Mouse (Mus musculus) liver, embryonic 12.5 days (tissue): ENCODE measurements around the gene Enox2. TPM values are rescaled to one million over a fixed set of nuclear protein-coding genes. Genes with fewer than 3 reads are reported as not detected.
"Not testable (repeated sequence)": the region's sequence is repeated elsewhere in the genome, so short reads cannot be mapped to it uniquely, and the experiment has no call there.

Source experiments
- ATAC-seq: fragments of 200-750 bp; cut with Nextera tagmentation; 2 replicates; pipeline ENCODE4 v1.8.0; 2017; ENCODE audit warnings: moderate number of reproducible peaks, mild to moderate bottlenecking, moderate library complexity
- H3K27ac ChIP-seq: fragments of 300-500 bp; sonication (generic); 2 replicates; pipeline ENCODE4 v1.5.1; 2016; ENCODE audit warnings: mild to moderate bottlenecking
- H3K27me3 ChIP-seq: fragments of 300-500 bp; sonication (generic); replicated peaks from 2 replicates; pipeline ENCODE4 v1.6.1; 2016; ENCODE audit warnings: mild to moderate bottlenecking, moderate library complexity
- H3K36me3 ChIP-seq: fragments of 300-500 bp; sonication (generic); 2 replicates; pipeline ENCODE4 v1.6.1; 2016; ENCODE audit warnings: mild to moderate bottlenecking, moderate library complexity
- H3K4me1 ChIP-seq: fragments of 300-500 bp; sonication (generic); 2 replicates; pipeline ENCODE4 v1.6.1; 2016
- H3K4me2 ChIP-seq: fragments of 300-500 bp; sonication (generic); 2 replicates; pipeline ENCODE4 v1.6.1; 2016; ENCODE audit warnings: mild to moderate bottlenecking, moderate library complexity
- H3K4me3 ChIP-seq: fragments of 300-500 bp; sonication (generic); 2 replicates; pipeline ENCODE4 v1.5.1; 2016; ENCODE audit warnings: mild to moderate bottlenecking, moderate library complexity
- H3K9ac ChIP-seq: fragments of 300-500 bp; sonication (generic); 2 replicates; pipeline ENCODE4 v1.6.1; 2016; ENCODE audit warnings: mild to moderate bottlenecking, moderate library complexity
- H3K9me3 ChIP-seq: fragments of 300-500 bp; sonication (generic); replicated peaks from 2 replicates; pipeline ENCODE4 v1.6.1; 2016; ENCODE audit warnings: mild to moderate bottlenecking, moderate library complexity
- WGBS: fragments of 180-500 bp; shearing (Covaris S2); methylation state at CpG from one replicate; pipeline ENCODE4 v1.1.7; 2016; ENCODE audit not compliant: insufficient replicate concordance; 5-methylcytosine and 5-hydroxymethylcytosine counted together
- polyA plus RNA-seq: library from polyadenylated mRNA; unstranded; fragments of >200 nt; fragmentation: Nextera tagmentation; extraction: Ambion mirVana; gene quantifications from 2 replicates; pipeline ENCODE4 v1.2.1, GENCODE M21; 2016

Enox2 gene
- polyA plus RNA-seq, 1 experiment from 2014 or later, result 4.6 TPM

GRCm38 (mm10) chrX:49124774-49125429 lies 163.2 kb downstream of the Enox2 start:
- Histone ChIP-seq H3K27me3 (no peaks in the 10 kb centered on the region), H3K27ac (no peak overlapping the region), H3K36me3 (no peaks in the 10 kb centered on the region), H3K4me2 (no peak overlapping the region), H3K4me1 (no peaks in the 10 kb centered on the region), H3K9ac (no peak overlapping the region), H3K9me3 (no peaks in the 10 kb centered on the region), H3K4me3 (no peak overlapping the region)
- 81% methylated on average over 3 of the region's 3 CpGs for WGBS
- no peak for ATAC-seq

DNA sequence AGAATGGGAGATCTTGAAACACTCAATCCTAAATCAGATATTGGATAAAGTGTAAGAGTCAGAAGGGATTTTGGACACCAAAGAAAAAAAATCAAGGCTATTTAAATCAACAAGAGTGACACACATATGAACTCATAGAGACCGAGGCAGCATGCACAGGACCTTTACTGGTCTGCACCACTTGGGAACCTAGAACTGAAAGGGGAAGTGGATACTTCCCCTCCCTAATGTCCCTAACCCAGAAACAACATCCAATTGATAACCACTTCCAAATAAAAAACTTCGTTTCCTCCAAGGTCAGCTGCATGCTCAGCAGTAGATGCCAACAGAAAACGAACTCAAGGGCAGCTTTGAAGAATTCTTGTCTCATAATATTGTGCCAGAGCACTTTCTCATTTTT lies 171.6 kb downstream of the Enox2 start:
- Histone ChIP-seq H3K27ac (no peak overlapping the region), H3K4me2 (no peak overlapping the region), H3K36me3 (no peaks in the 10 kb centered on the region), H3K27me3 (no peaks in the 10 kb centered on the region), H3K9ac (no peak overlapping the region), H3K9me3 (no peaks in the 10 kb centered on the region), H3K4me3 (no peak overlapping the region), H3K4me1 (no peaks in the 10 kb centered on the region)
- no peak for ATAC-seq
- WGBS, result 24% methylated on average over 3 of the region's 3 CpGs

- Histone ChIP-seq H3K4me2 (no peak overlapping the region), H3K4me1 (no peaks in the 10 kb centered on the region), H3K36me3 (no peaks in the 10 kb centered on the region), H3K27me3 (no peaks in the 10 kb centered on the region), H3K9ac (no peak overlapping the region), H3K4me3 (no peak overlapping the region), H3K27ac (no peak overlapping the region), H3K9me3 (no peaks in the 10 kb centered on the region)
- 55% methylated on average over 3 of the region's 3 CpGs for WGBS
- no peak for ATAC-seq
These were observed 175.6 kb downstream of the Enox2 start for GRCm38 (mm10) chrX:49112412-49112811.

GRCm38 (mm10) chrX:49100542-49100941 lies 187.5 kb downstream of the Enox2 start:
- ATAC-seq, H3K9ac ChIP-seq, H3K4me2 ChIP-seq, H3K27ac ChIP-seq, H3K9me3 ChIP-seq, H3K4me1 ChIP-seq, H3K4me3 ChIP-seq, H3K36me3 ChIP-seq, H3K27me3 ChIP-seq: not testable (repeated sequence)
- 89% methylated on average over 1 of the region's 1 CpGs for WGBS

DNA sequence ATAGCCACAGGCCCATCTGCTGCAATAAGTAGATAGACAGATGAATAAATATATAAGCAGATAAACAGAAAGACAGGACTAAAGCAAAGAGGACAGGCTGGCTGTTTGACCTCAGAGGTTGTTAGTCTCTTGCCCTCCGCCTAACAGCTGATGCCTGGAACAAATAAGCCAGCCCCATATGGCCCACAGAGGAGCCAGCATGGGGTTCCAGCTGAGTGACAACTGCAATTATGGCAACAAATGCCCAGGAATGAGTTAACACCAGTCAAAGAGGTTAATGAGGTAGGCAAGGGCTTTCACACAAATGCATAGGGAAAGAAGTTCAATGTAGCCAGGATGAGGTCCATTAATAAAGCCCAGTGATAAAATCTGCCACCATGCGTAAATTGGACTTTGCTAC lies 191.8 kb downstream of the Enox2 start:
- Histone ChIP-seq H3K9me3 (no peaks in the 10 kb centered on the region), H3K4me3 (no peak overlapping the region), H3K9ac (no peak overlapping the region), H3K4me2 (no peak overlapping the region), H3K27me3 (no peaks in the 10 kb centered on the region), H3K4me1 (no peaks in the 10 kb centered on the region), H3K27ac (no peak overlapping the region), H3K36me3 (no peaks in the 10 kb centered on the region)
- 79% methylated on average over 2 of the region's 2 CpGs for WGBS
- ATAC-seq, result no peak

- no peak for ATAC-seq
- 34% methylated on average over 6 of the region's 6 CpGs for WGBS
- no peak overlapping the region for H3K4me3 ChIP-seq
- no peak overlapping the region for H3K4me2 ChIP-seq
- H3K9me3 ChIP-seq, result no peaks in the 10 kb centered on the region
- H3K4me1 ChIP-seq, result no peaks in the 10 kb centered on the region
- no peaks in the 10 kb centered on the region for H3K27me3 ChIP-seq
- H3K27ac ChIP-seq, result no peak overlapping the region
- H3K36me3 ChIP-seq, result no peaks in the 10 kb centered on the region
- H3K9ac ChIP-seq, result no peak overlapping the region
These were observed 213.0 kb downstream of the Enox2 start for GRCm38 (mm10) chrX:49075055-49075454.

DNA sequence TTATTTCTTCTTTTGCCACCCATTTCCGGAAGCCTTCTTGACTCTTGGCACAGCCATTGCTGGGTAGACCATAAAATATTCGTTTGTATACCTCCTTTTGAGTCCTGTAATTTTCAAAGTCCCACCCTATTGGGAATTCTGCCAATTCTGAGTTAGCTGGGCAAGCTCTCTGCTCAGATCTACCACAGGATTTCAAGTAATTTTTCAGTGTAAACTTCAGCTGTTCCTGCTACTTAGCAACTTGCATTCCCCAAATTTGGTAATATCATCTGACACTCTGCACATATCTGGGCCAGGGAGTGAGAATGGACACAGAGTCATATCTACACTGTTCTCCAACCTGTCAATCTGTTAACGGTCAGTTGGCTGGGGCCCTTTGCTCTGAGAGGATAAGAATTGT lies 214.5 kb downstream of the Enox2 start:
- H3K27ac ChIP-seq, result no peak overlapping the region
- no peak overlapping the region for H3K9ac ChIP-seq
- no peak overlapping the region for H3K4me3 ChIP-seq
- no peak for ATAC-seq
- H3K4me2 ChIP-seq, result no peak overlapping the region
- no peaks in the 10 kb centered on the region for H3K27me3 ChIP-seq
- WGBS, result 42% methylated on average over 3 of the region's 3 CpGs
- no peaks in the 10 kb centered on the region for H3K36me3 ChIP-seq
- no peaks in the 10 kb centered on the region for H3K4me1 ChIP-seq
- no peaks in the 10 kb centered on the region for H3K9me3 ChIP-seq

DNA sequence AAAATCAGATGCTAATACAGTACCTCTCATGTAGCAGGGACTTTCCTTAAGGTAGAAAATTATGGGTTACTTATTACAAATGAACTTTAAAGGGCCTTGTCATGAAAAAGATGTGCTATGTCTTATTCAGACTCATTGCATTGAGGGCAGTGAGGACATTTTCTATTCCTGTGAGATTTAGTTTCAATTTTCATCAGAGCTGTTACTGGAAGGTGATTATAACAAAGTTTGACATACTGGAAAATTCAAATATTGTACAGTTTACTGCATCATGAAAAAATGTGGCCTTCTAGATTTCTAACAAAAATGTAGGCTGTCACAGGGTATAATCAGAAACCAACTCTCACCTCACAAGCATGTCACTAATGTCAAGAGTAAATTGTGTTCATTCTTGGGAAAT lies 242.9 kb downstream of the Enox2 start:
- H3K4me1 ChIP-seq, result no peaks in the 10 kb centered on the region
- H3K4me2 ChIP-seq, result no peak overlapping the region
- H3K4me3 ChIP-seq, result no peak overlapping the region
- ATAC-seq, result no peak
- no peaks in the 10 kb centered on the region for H3K9me3 ChIP-seq
- H3K36me3 ChIP-seq, result no peaks in the 10 kb centered on the region
- H3K27ac ChIP-seq, result no peak overlapping the region
- no peaks in the 10 kb centered on the region for H3K27me3 ChIP-seq
- no peak overlapping the region for H3K9ac ChIP-seq

DNA sequence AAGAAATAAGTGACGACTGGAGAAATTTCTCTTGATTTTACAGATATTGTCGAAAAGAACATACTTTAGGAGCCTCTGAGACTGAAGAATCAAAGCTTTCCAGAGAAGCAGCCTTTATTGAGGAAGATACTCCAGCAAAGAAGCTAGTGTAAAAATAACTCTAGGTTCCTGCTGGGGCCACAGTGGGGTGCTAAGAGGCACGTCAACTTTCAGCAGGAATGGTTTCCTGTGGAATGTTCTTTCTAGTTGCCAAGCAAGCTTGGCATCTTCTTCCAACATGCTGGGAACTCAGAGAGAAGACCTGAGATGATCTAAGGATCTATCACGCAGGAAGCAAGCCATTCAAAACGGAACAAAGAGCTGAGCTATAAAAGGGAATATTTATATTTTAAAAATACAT lies 278.3 kb downstream of the Enox2 start:
- Histone ChIP-seq H3K4me2 (no peak overlapping the region), H3K4me3 (no peak overlapping the region), H3K27ac (no peak overlapping the region), H3K27me3 (no peaks in the 10 kb centered on the region), H3K4me1 (no peaks in the 10 kb centered on the region), H3K36me3 (no peaks in the 10 kb centered on the region), H3K9ac (no peak overlapping the region), H3K9me3 (no peaks in the 10 kb centered on the region)
- 50% methylated on average over 5 of the region's 5 CpGs for WGBS
- no peak for ATAC-seq

DNA sequence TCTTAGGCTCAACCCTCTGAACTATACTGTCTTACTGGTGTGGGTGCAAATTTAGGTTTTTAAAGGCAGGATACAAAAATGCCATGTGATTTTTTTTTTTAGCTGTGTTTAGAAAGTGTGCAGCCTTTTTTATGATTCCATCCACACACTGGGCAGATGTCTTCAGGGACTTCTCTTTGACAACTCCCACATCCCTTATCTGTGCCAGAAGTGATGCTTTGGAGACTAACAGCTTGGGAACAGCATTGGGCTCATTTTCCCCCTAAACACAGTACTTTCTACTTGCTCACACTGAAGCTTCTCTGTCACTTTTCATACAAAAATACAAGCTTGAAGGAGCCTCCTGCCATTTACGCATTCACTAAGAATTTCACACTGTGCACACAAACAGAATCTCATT lies 282.4 kb downstream of the Enox2 start:
- Histone ChIP-seq H3K4me3 (no peak overlapping the region), H3K4me2 (no peak overlapping the region), H3K36me3 (no peaks in the 10 kb centered on the region), H3K9me3 (no peaks in the 10 kb centered on the region), H3K27ac (no peak overlapping the region), H3K9ac (no peak overlapping the region), H3K27me3 (no peaks in the 10 kb centered on the region), H3K4me1 (no peaks in the 10 kb centered on the region)
- 69% methylated on average over 1 of the region's 1 CpGs for WGBS
- ATAC-seq, result no peak

- no peaks in the 10 kb centered on the region for H3K4me1 ChIP-seq
- no peaks in the 10 kb centered on the region for H3K9me3 ChIP-seq
- H3K4me3 ChIP-seq, result no peak overlapping the region
- WGBS, result 38% methylated on average over 1 of the region's 1 CpGs
- H3K27me3 ChIP-seq, result no peaks in the 10 kb centered on the region
- H3K4me2 ChIP-seq, result no peak overlapping the region
- no peak overlapping the region for H3K27ac ChIP-seq
- ATAC-seq, result no peak
- no peak overlapping the region for H3K9ac ChIP-seq
- no peaks in the 10 kb centered on the region for H3K36me3 ChIP-seq
These were observed 285.2 kb downstream of the Enox2 start for GRCm38 (mm10) chrX:49002892-49003291.

- peaks cover 14% of the 10 kb centered on the region for H3K4me1 ChIP-seq
- no peaks in the 10 kb centered on the region for H3K9me3 ChIP-seq
- no peak overlapping the region for H3K9ac ChIP-seq
- H3K27me3 ChIP-seq, result no peaks in the 10 kb centered on the region
- peak; percentile 93 for ATAC-seq
- 37% methylated on average over 5 of the region's 5 CpGs for WGBS
- no peaks in the 10 kb centered on the region for H3K36me3 ChIP-seq
- peak overlapping the region; percentile 81 for H3K27ac ChIP-seq
- no peak overlapping the region for H3K4me3 ChIP-seq
- peak overlapping the region; percentile 36 for H3K4me2 ChIP-seq
These were observed 302.4 kb downstream of the Enox2 start for GRCm38 (mm10) chrX:48985653-48986052.

DNA sequence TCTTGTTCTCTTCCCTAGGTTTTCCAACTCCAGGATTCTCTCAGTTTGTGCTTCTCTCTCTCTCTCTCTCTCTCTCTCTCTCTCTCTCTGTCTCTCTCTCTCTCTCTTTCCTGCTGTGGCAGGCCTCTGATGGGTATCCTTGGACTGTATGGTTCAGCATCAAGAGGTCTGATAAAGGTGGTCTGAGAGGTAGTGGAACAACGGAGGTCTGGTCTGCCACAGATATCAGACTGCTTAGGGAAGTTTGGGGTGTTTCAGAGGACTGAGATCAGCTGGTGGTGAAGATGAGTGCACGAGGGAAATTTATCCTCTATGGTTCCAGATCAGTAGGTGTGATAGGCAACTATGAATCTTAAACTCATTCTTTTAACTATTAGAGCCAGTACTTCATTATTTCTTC lies 303.6 kb downstream of the Enox2 start:
- Histone ChIP-seq H3K27ac (no peak overlapping the region), H3K4me2 (no peak overlapping the region), H3K4me3 (no peak overlapping the region), H3K9ac (no peak overlapping the region), H3K36me3 (no peaks in the 10 kb centered on the region), H3K27me3 (no peaks in the 10 kb centered on the region), H3K4me1 (peaks cover 14% of the 10 kb centered on the region), H3K9me3 (no peaks in the 10 kb centered on the region)
- peak; percentile 80 for ATAC-seq
- 40% methylated on average over 2 of the region's 2 CpGs for WGBS
